Comparison of ENCODE assay signal across 8 mouse cellular contexts in genomic region chr6:49074117-49074490, GRCm38 (mm10). TPM values are rescaled to one million over a fixed set of nuclear protein-coding genes. Genes with fewer than 3 reads are reported as not detected.
DNase-seq lines count a peak whose midpoint lies in the region; ATAC-seq lines count a peak whose summit lies in the region.

No protein-coding gene starts in this region.

- H3K9me3 ChIP-seq in kidney, embryonic 16.5 days (ENCODE audit: low read length), result no peaks in the 10 kb centered on the region
- H3K9me3 ChIP-seq in forebrain, embryonic 15.5 days, result no peaks in the 10 kb centered on the region

- ATAC-seq in kidney, embryonic 16.5 days (ENCODE audit: low FRiP score, low TSS enrichment), result peak; percentile 81
- peak; percentile 71 for ATAC-seq in forebrain, embryonic 15.5 days (replicated peaks)
- peak; percentile 32; the same call in 1 of the 2 replicates for ATAC-seq in monocyte, adult 5-6 weeks (replicated peaks; ENCODE audit: insufficient number of reproducible peaks, low FRiP score, low TSS enrichment, poor library complexity, severe bottlenecking)

- under 1% methylated on average over 19 of the region's 19 CpGs for WGBS in kidney, embryonic 16.5 days
- WGBS in forebrain, embryonic 15.5 days, result 2% methylated on average over 19 of the region's 19 CpGs

- no peaks in the 10 kb centered on the region for H3K27me3 ChIP-seq in kidney, embryonic 16.5 days (ENCODE audit: insufficient read depth, low read length)
- no peaks in the 10 kb centered on the region for H3K27me3 ChIP-seq in forebrain, embryonic 15.5 days

- H3K36me3 ChIP-seq in kidney, embryonic 16.5 days (ENCODE audit: insufficient read depth, low read length), result no peaks in the 10 kb centered on the region
- no peaks in the 10 kb centered on the region for H3K36me3 ChIP-seq in forebrain, embryonic 15.5 days

- peaks cover 17% of the 10 kb centered on the region for H3K4me1 ChIP-seq in kidney, embryonic 16.5 days (ENCODE audit: insufficient read depth, low read length)
- H3K4me1 ChIP-seq in forebrain, embryonic 15.5 days, result peaks cover 27% of the 10 kb centered on the region

- H3K27ac ChIP-seq in kidney, embryonic 16.5 days (ENCODE audit: low read length), result peak overlapping the region; percentile 84
- H3K27ac ChIP-seq in forebrain, embryonic 15.5 days (replicated peaks), result peak overlapping the region; percentile 84

- peak overlapping the region; percentile 99 for H3K9ac ChIP-seq in kidney, embryonic 16.5 days (replicated peaks; ENCODE audit: low read length)
- H3K9ac ChIP-seq in forebrain, embryonic 15.5 days (replicated peaks), result peak overlapping the region; percentile 88

- peak overlapping the region; percentile 88 for H3K4me2 ChIP-seq in kidney, embryonic 16.5 days (replicated peaks; ENCODE audit: low read depth, low read length)
- H3K4me2 ChIP-seq in forebrain, embryonic 15.5 days (replicated peaks), result peak overlapping the region; percentile 79

- no peak for DNase-seq in kidney, adult 18-20 months
- DNase-seq in R1 (ENCODE audit: low read depth, low spot score) (peak; percentile 77), liver (peak; percentile 13)
- no peak for DNase-seq in cerebellum, adult 18-20 months
- DNase-seq in cerebellum, adult 9-10 months, result no peak

- peak overlapping the region; percentile 99 for H3K4me3 ChIP-seq in kidney, embryonic 16.5 days (ENCODE audit: low read length)
- peak overlapping the region; percentile 95 for H3K4me3 ChIP-seq in forebrain, embryonic 15.5 days

RNA-seq across cellular contexts. Expression of gene Malsu1, which starts 0.5 kb away (rescaled TPM):
- 62.8 and 72.2 TPM in 2 replicates for polyA plus RNA-seq in kidney, embryonic 16.5 days (2015; fragmentation: Nextera tagmentation; extraction: Ambion mirVana)
- polyA plus RNA-seq in forebrain, embryonic 15.5 days (2015; fragmentation: Nextera tagmentation; extraction: Ambion mirVana), result 67.4 and 69.2 TPM in 2 replicates
- 35.9 to 63.9 TPM (median 48.0 TPM) in 3 replicates for total RNA-seq in monocyte, adult 5-6 weeks (2017)

RNA-seq across cellular contexts. Expression of gene Gpnmb, which starts 37.8 kb away (rescaled TPM):
- polyA plus RNA-seq in kidney, embryonic 16.5 days (2015; fragmentation: Nextera tagmentation; extraction: Ambion mirVana), result 0.26 and 0.39 TPM in 2 replicates
- polyA plus RNA-seq in forebrain, embryonic 15.5 days (2015; fragmentation: Nextera tagmentation; extraction: Ambion mirVana), result 0.24 and 0.47 TPM in 2 replicates
- 0.68 TPM in 1 of 3 replicates, not detected in the others for total RNA-seq in monocyte, adult 5-6 weeks (2017)

Comparison
In these comparisons a context has a peak if more than half of its experiments do, and no peak if none do; other contexts are left out.
1. DNase-seq: peak in R1 (single experiment) and liver (single experiment); none in kidney, adult 18-20 months (single experiment), cerebellum, adult 18-20 months (0 of 2) and cerebellum, adult 9-10 months (single experiment).
2. Peak in every context shown above with its lines, with median percentiles within 50 percentile points of each other: ATAC-seq.